Mouse (Mus musculus): Measurements from ENCODE around the gene Bet1l.

Bet1l gene

GRCm38 (mm10) chr7:140831447-140831846 is 25.9 kb downstream of the Bet1l start:
- DNase-seq (ENCODE audit: low spot score) = no peak

GRCm38 (mm10) chr7:140828171-140828881 is 29.1 kb downstream of the Bet1l start:
- no peak for DNase-seq (ENCODE audit: low spot score)

GRCm38 (mm10) chr7:140822731-140823130 is 34.6 kb downstream of the Bet1l start:
- DNase-seq (ENCODE audit: low spot score) = no peak

GRCm38 (mm10) chr7:140821653-140822329 is 35.6 kb downstream of the Bet1l start, which contains the start of gene Zfp941:
Zfp941 (minus strand) TSS chr7:140822178.
- DNase-seq (ENCODE audit: low spot score) = no peak

DNA sequence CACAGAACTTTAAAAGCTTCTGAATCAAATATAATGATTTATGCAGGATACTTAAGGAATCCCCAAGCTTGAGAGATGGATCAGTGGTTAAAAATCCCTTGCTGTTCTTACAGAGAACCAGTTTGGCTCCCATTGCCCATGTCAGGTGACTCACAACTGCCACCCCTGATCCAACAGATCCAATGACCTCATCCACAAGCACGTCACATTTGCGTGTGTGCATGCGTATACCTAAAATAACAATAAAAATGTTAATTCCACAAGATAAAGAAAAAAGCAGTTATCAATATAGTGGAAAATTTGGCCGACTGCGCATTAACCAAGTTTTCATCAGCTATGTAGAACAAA is 36.1 kb downstream of the Bet1l start:
- DNase-seq (ENCODE audit: low spot score) = no peak

GRCm38 (mm10) chr7:140820173-140820572 is 37.2 kb downstream of the Bet1l start:
- DNase-seq (ENCODE audit: low spot score) = no peak

- DNase-seq (ENCODE audit: low spot score) = no peak
Observed at GRCm38 (mm10) chr7:140812850-140813249, 44.5 kb downstream of the Bet1l start.

- no peak for DNase-seq (ENCODE audit: low spot score)
Observed at GRCm38 (mm10) chr7:140811714-140812113, 45.7 kb downstream of the Bet1l start.

- DNase-seq (ENCODE audit: low spot score) = no peak
Observed at GRCm38 (mm10) chr7:140810496-140810895, 46.9 kb downstream of the Bet1l start.

GRCm38 (mm10) chr7:140805704-140806103 is 51.7 kb downstream of the Bet1l start:
- peak; percentile 34 for DNase-seq (ENCODE audit: low spot score)
